Mouse (Mus musculus) kidney, postnatal 4 days (tissue): ENCODE results near the gene Specc1l.
"Not testable (repeated sequence)": the region's sequence is repeated elsewhere in the genome, so short reads cannot be mapped to it uniquely, and the experiment has no call there.

Experiments
- DNase-seq, 2 experiments: peaks; one replicate each; pipeline ENCODE4 v3.0.0; 2021; ENCODE audit warnings: mixed read lengths in 2 of 2

Specc1l gene

GRCm38 (mm10) chr10:75283821-75284220, 71.9 kb downstream of the Specc1l start:
- DNase-seq, result no peak

DNA sequence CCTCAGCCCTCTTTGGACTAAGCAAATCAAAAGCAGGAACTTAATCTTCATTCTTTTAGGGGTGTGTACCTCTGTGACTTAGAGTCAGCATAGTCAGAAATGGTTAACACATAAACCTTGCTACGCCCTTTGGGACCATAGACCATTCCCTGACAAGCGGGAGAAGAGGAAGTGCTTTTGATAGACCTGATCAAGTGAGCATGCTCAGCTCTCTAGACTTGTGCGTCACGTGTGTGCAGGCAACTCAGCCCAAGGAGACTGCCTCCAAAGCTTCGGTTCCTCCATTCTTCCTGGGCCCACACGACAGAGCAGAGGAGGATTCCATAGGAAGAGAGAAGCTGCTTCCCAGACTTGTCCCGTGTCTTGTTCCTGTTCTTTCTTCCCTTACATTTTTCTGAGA, 76.7 kb downstream of the Specc1l start:
- DNase-seq, result no peak

DNA sequence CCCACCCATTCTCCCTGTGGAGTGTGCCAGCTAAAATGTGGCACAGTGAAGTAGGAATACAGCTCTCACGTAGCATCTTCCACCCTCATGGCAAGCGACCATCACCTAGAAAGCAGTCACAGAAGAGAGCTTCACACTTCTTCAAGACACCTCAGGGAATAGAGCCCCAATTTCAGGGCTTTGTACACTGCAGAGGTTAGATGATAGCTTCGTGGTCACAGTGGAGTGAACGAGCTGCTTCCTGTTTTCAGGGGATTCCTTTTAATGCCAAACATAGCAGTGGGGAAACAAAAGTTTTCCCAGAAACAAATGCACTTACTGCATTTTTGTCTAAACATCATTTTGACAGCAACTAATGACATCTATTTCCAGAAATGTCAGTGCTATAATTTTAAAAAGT, 77.5 kb downstream of the Specc1l start:
- DNase-seq, result no peak

DNA sequence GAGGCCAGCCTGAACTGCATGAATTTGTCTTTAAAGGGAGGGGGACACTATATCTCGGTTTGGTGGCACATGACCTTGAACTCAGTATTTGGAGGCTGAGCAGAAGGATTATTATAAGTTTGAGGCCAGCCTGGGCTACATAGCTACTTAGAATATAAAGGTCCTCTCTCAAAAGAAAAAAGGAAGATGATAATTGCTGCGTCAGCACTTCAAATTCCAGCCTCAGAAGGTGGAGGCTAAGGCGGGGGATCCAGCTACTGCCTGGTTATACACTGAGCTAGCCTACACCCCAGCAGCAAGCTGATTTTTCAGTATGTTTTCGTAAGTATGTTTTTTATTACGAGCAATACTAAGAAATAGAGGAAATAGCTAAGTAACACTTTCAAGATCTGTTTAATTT, 78.8 kb downstream of the Specc1l start:
- no peak for DNase-seq

DNA sequence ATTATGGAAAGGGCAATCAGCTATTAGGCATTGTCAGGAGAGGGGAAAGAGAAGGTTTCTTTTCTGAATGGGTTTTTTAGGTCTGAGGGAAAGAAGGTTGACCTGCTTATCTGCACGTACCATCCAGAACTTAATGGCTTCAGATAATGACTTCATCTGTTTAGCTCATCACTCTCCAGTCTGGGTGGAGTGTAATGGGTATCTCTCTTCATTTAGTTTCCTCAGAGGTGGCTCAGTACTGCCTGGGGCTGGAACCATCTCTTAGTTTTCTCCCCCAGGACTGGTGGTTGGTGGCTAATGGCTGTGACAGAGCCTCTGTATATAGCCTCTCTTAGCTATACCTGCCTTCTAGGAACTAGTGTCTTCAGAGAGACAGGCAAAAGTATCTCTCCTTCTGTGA, 79.5 kb downstream of the Specc1l start:
- no peak for DNase-seq

- not testable (repeated sequence) for DNase-seq
These were observed 80.3 kb downstream of the Specc1l start for GRCm38 (mm10) chr10:75292206-75292605.

DNA sequence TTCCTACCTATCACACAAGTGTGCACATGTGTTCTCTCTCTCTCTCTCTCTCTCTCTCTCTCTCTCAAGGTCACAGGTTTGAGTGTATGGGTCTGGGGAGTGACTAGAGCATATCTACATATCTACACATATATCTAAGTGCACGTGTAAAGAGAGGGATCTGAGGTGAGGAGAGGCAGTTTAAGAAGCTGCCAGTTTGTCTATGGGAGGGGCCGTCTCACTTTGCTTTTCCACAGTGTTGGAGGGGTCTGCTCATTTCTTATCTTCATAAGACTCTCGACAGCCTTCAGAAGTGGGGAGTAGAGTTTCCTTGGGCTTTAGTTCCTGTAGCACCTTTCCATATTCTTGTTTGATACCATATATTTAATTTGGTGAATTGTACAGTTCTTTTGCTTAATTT, 81.4 kb downstream of the Specc1l start:
- no peak for DNase-seq

DNA sequence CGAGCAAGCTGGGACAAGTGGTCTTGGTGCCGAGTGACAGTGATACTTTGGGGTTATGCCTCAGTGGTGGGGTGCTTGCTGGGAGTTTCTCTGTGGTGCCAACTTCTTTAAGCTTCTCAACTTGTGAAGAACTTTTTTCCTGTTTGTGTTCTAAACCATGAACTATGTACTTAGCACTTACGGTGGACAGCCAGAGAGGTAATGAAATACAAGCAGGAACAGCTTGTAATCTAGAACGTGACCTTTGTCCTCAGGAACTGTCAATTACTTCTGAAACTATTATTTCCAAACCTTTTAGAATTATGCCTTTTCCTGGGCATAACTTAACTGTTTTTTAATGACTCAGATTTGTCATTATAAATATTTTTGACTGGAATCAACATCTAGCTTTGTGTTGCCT, 82.5 kb downstream of the Specc1l start:
- no peak for DNase-seq

GRCm38 (mm10) chr10:75294926-75295325, 83.1 kb downstream of the Specc1l start:
- DNase-seq, result no peak

DNA sequence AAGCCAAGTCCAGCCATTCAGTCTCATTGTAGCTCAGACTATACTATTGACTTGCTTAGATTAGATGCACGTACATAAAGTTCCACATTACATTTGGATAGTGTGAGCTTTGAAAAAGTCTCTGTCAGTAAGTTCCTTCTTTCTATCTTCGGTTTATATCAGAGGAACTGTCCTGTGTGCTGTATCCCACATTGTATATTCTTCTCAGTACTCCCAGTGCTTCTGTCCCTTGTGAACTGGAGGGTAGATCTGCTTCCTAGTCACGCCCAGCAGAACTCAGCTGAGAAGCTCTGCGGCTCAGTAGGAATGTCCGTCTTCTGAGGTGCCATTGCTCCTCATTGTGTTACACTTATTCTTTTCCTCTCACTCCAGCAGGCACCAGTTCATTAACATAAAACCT, 86.7 kb downstream of the Specc1l start:
- no peak for DNase-seq

- DNase-seq, result peak; percentile 75 to 82
These were observed 88.0 kb downstream of the Specc1l start for GRCm38 (mm10) chr10:75299785-75300418.

DNA sequence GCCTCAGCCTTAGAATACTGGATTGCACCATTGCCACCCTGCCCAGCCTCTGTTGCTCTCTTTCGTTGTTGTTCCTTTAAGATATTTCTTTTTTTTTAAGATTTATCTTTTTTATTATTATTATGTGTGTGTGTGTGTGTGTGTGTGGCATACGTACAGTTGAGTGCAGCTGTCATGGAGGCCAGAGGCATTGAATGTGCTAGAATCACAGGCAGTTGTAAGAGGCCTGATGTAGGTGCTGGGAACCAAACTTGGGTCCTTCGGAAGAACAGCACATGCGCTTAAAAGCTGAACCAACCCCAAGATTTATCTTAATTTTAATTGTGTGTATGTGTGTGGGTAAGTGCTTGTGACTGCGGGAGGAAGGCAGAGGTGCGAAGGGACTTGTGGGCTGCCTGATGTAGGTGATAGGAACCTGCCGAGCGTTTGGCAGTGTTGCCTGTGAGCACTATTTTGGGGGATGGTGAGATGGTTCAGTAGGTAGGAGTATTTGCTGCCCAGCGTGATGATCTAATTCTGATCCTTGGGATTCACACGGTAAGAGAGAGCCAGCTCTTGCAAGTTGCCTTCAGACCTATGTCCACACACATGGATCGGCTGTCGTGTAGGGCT, 89.4 kb downstream of the Specc1l start:
- no peak for DNase-seq

GRCm38 (mm10) chr10:75301937-75302336, 90.1 kb downstream of the Specc1l start:
- DNase-seq, result no peak

DNA sequence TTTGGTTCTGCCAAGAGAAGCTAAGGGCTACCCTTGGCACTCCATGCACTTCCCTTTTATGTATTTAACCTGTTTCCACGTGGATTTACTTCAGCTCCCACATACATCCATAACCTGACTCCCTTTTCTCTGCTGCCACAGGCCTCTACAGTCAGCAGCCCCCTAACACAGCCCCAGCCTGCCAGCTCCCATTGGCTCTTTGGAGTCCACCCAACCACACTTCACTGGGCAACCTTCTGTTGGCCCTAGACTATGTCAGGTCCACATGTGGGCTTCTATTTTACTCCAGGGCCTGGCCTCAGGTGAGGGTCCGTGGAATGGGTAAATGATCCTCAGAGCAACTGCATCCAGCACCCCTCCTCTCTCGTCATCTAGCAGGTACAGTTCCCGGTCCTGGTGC, 90.7 kb downstream of the Specc1l start:
- no peak for DNase-seq

GRCm38 (mm10) chr10:75303324-75304048, 91.6 kb downstream of the Specc1l start:
- DNase-seq, result no peak

DNA sequence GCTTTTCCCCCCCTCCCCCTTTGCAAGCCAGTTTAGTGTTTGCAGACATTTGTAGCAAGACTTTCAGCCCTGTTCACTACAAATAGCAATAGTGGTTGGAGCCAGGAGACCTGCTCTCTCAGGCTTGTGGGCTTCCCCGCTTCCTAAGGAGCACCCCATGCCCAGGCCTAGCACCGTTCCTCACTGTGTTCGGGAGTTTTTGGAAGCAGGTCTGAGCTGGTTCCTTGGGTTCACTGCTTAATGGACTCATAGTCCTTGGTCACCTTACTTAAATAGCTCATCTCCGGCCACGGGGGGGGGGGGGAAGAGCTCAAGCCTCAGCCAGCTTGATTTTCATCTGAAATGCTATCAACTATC, 92.2 kb downstream of the Specc1l start:
- DNase-seq, result no peak

DNA sequence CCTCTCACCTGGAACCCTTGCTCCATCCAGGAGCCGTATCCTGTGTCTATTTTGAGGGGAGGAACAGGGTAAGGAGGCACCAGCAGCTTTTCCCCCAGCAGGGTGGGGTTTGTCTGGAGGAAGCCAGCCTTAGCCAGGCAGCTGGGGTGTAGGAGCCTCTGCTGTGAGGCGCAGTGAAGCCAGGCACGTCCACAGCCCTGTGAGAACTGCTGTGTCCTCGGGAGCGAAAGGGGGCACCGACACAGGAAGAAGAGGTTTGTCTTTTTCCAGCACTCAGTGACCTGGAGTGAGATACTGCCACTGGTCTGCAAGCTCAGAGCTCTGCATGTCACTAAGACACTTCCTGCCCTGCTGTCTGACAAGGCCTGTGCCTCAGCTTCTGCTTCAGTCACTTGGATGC, 92.5 kb downstream of the Specc1l start:
- peak; percentile 46 to 56 for DNase-seq

- no peak for DNase-seq
These were observed 95.3 kb downstream of the Specc1l start for GRCm38 (mm10) chr10:75307130-75307529.

DNA sequence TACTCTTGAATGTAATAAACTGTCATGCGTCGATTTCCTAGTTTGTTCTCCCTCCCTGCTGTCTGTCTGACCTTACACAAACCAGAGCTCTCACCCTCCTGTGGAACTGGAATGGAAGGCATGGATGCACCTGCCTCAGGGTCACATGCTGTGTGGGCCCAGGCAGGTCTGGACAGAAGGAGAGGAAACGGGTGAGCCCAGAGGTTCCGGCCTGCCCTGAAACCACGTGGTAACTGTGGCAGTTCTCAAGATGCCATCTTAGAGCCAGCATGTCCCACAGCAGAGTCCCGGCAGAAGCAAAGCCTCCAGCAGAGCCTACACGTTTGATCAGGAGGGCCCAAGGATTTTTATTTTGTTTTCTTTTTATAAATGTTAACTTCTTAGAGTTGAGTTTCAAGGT, 100.5 kb downstream of the Specc1l start:
- DNase-seq, result no peak

- DNase-seq, result peak; percentile 64 to 73
These were observed 102.5 kb downstream of the Specc1l start for GRCm38 (mm10) chr10:75314190-75314980.

GRCm38 (mm10) chr10:75315756-75316155, 103.9 kb downstream of the Specc1l start:
- DNase-seq, result no peak

DNA sequence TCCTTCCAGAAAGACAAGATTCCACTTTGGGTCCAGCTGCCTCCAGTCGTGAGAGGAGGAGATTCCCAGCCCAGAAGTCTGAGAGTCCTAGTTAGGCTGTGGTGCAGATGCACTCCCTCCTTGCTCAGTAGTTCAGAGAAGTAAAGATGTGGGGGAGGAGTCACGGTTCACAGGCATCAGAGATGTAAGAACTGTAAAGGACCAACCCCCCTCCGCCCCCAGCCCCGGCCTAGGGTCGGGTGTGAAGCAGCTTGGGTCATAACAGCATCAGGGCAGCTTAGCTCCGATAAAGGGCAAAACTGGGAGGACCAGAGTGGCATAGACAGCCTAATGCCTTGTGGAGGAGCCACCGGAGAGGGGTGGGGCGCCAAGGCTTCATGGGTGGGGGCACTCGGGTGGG, 104.6 kb downstream of the Specc1l start:
- DNase-seq, result peak in 1 of 2 experiments; percentile 63

DNA sequence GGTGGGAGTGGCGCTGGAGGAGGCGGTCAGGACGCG, 104.8 kb downstream of the Specc1l start, which contains the start of gene Adora2a:
Gene Adora2a (plus strand): TSS at position 6 of the 36 bp plus-strand sequence.
- no peak for DNase-seq
